Mouse (Mus musculus): ENCODE results near the gene Racgap1.

DNA sequence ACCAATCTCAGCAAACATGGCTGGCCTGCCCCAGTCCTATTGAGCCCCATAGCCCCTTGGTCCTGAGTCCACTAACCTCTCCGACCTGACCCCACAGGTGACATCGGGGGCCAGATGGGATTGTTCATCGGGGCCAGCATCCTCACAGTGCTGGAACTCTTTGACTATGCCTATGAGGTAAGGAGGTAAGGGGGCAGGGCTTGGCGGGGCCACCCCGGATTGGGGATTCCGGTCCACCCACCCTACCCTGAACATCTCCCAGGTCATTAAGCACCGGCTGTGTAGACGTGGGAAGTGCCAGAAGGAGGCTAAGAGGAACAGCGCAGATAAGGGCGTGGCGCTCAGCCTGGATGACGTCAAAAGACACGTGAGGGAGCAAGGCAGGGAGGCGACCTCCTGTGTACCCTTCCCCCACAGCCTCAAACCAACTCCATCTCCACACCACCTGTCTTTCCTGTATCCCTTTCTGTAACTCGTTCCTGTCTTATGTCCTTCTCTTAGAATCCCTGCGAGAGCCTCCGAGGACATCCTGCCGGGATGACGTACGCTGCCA is 47.2 kb upstream of the Racgap1 start:
- no peak for TF ChIP-seq CTCF (IDR thresholded peaks at IDR 0.05; ENCODE audit: low read depth)
- no peak for TF ChIP-seq EP300 (IDR thresholded peaks at IDR 0.05; ENCODE audit: low read depth)

Data from liver, postnatal 0 days (tissue).